Mouse (Mus musculus): ENCODE results near the gene Vps13c.

Gene Vps13c

GRCm38 (mm10) chr9:68020776-68021365, 180.7 kb downstream of the Vps13c start:
- DNase-seq (ENCODE audit: low spot score in 2 of 2): peak in 1 of 2 experiments; percentile 11

DNA sequence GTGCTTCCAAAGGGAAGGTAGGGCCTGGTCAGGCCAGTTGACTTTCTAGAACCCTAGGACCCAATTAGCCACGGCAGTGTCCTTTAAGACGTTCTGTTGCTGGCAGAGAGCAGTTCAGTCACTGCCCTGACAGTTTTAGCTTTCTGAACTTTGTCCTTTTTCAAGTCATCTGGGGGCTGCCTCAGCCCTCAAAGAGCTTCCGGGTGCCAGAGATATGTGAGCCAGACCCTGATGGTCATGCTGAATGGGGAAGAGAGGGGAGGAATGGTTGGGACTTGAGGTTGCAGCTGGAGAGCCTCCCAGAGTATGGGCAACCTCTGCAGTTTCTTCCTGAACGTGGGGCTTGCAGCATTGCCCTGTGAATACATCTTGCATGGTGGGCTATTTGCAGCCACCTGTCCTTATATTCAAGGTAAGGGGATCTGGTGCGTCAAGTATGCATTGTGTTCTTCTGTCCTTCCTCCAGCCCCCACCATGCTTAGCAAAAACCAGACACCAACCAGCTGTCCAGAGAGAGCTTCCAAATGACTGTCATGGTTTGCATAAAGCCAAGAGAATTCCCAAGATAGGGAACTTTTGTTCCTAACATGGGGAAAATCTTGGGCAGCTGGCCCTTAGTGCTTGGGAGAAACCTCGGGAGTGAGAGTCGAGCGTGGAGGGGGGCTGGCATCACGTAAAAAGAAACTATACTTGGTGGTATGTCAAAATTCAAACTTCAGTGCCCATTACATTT, 182.3 kb downstream of the Vps13c start:
- no peak for DNase-seq (ENCODE audit: low spot score in 2 of 2)

GRCm38 (mm10) chr9:68028631-68029030, 188.4 kb downstream of the Vps13c start:
- DNase-seq (ENCODE audit: low spot score in 2 of 2): no peak

GRCm38 (mm10) chr9:68033771-68034170, 193.6 kb downstream of the Vps13c start:
- no peak for DNase-seq (ENCODE audit: low spot score in 2 of 2)
